ENCODE assay signal across 8 mouse cellular contexts in genomic region chr4:46506801-46507610, GRCm38 (mm10). TPM values are rescaled to one million over a fixed set of nuclear protein-coding genes. Genes with fewer than 3 reads are reported as not detected.
DNase-seq lines count a peak whose midpoint lies in the region; ATAC-seq and TF ChIP-seq lines count a peak whose summit lies in the region.

No protein-coding gene starts in this region.

- peak overlapping the region; percentile 81 for H3K9ac ChIP-seq in forebrain, embryonic 16.5 days (replicated peaks; ENCODE audit: low read depth, low read length)

- peaks cover 4% of the 10 kb centered on the region; the same call in 1 of the 2 replicates for H3K4me1 ChIP-seq in cerebellum, adult 2 months (ENCODE audit: control insufficient read depth, insufficient read depth, low read length)
- H3K4me1 ChIP-seq in forebrain, embryonic 16.5 days (replicated peaks; ENCODE audit: control insufficient read depth, insufficient read depth, low read length), result peaks cover 12% of the 10 kb centered on the region
- H3K4me1 ChIP-seq in lung, adult 2 months (ENCODE audit: control insufficient read depth, insufficient read depth, low read length), result no peaks in the 10 kb centered on the region

- ATAC-seq in forebrain, embryonic 16.5 days, result peak; percentile 95
- peak; percentile 87 for ATAC-seq in neutrophil, adult 5-6 weeks (ENCODE audit: extremely low read depth, insufficient number of reproducible peaks, low FRiP score, poor library complexity, severe bottlenecking)

- peak; percentile 66 for TF ChIP-seq POLR2A in cerebellum, adult 2 months (IDR thresholded peaks at IDR 0.05; ENCODE audit: borderline replicate concordance, insufficient read depth, low read length)
- TF ChIP-seq POLR2A in lung, adult 2 months (IDR thresholded peaks at IDR 0.05; ENCODE audit: borderline replicate concordance, extremely low read depth, low read depth, low read length), result peak; percentile 71; the same call in 1 of the 2 replicates

- peaks cover 8% of the 10 kb centered on the region for H3K36me3 ChIP-seq in forebrain, embryonic 16.5 days (ENCODE audit: control insufficient read depth, insufficient read depth)

- TF ChIP-seq CTCF in cerebellum, adult 2 months (IDR thresholded peaks at IDR 0.05; ENCODE audit: borderline replicate concordance, insufficient read depth, low read depth, low read length), result no peak
- no peak for TF ChIP-seq CTCF in layer of hippocampus, adult 2 months (conservative IDR thresholded peaks at IDR 0.05)
- no peak for TF ChIP-seq CTCF in lung, adult 2 months (IDR thresholded peaks at IDR 0.05; ENCODE audit: insufficient read depth, low read length)

- H3K27me3 ChIP-seq in cerebellum, adult 2 months (ENCODE audit: control insufficient read depth, insufficient read depth, low read length), result no peaks in the 10 kb centered on the region
- no peaks in the 10 kb centered on the region for H3K27me3 ChIP-seq in forebrain, embryonic 16.5 days (replicated peaks; ENCODE audit: control insufficient read depth, insufficient read depth, low read length)

- H3K9me3 ChIP-seq in forebrain, embryonic 16.5 days (ENCODE audit: control insufficient read depth, low read length), result no peaks in the 10 kb centered on the region

- H3K4me3 ChIP-seq in cerebellum, adult 2 months (replicated peaks; ENCODE audit: insufficient read depth, low read depth, low read length), result peak overlapping the region; percentile 55
- H3K4me3 ChIP-seq in forebrain, embryonic 16.5 days (replicated peaks; ENCODE audit: low read length), result peak overlapping the region; percentile 65
- peak overlapping the region; percentile 64 for H3K4me3 ChIP-seq in layer of hippocampus, adult 2 months
- peak overlapping the region; percentile 88 for H3K4me3 ChIP-seq in lung, adult 2 months (replicated peaks; ENCODE audit: extremely low read depth, low read depth, low read length)

- 1% methylated on average over 94 of the region's 94 CpGs for WGBS in cerebellum, adult 2 months
- WGBS in forebrain, embryonic 16.5 days, result under 1% methylated on average over 76 of the region's 94 CpGs
- 2% methylated on average over 85 of the region's 94 CpGs for WGBS in lung, adult 2 months

- DNase-seq in MEL-GATA-1-ER (ENCODE audit: extremely low read depth, low read depth), result peak; percentile 66
- DNase-seq in cerebellum, adult 2 months, result peak; percentile 89 to 91
- peak; percentile 96 to 97 for DNase-seq in heart, postnatal 36 days
- DNase-seq in layer of hippocampus, adult 2 months (ENCODE audit: low spot score in 2 of 2), result peak; percentile 94 to 96
- peak; percentile 95 for DNase-seq in lung, adult 2 months
- peak; percentile 96 for DNase-seq in testis, postnatal 14 days (ENCODE audit: low spot score)

- intact Hi-C loops in heart, postnatal 36 days (cut with DNase I), result loop anchor here (5.0 kb wide), 1 partner anchor 115 kb away; no protein-coding TSS in a partner anchor

- H3K27ac ChIP-seq in cerebellum, adult 2 months (ENCODE audit: insufficient read depth, low read length), result no peak overlapping the region
- H3K27ac ChIP-seq in forebrain, embryonic 16.5 days (ENCODE audit: low read length), result peak overlapping the region; percentile 83
- H3K27ac ChIP-seq in layer of hippocampus, adult 2 months, result peak overlapping the region; percentile 95

- peak overlapping the region; percentile 83 for H3K4me2 ChIP-seq in forebrain, embryonic 16.5 days (ENCODE audit: low read length)

RNA-seq across cellular contexts. Expression of gene Nans, which starts 18.0 kb away (rescaled TPM):
- polyA plus RNA-seq in cerebellum, adult 2 months (2012; rRNA removed), result 29.0 and 30.3 TPM in 2 replicates
- 81.1 and 85.5 TPM in 2 replicates for polyA plus RNA-seq in forebrain, embryonic 16.5 days (2015; fragmentation: Nextera tagmentation; extraction: Ambion mirVana)
- 10 to 100 TPM; 15.4 to 17.0 TPM for total RNA-seq in heart, postnatal 36 days (2021)
- total RNA-seq in layer of hippocampus, adult 2 months (2021), result 10 to 100 TPM; 17.5 to 20.1 TPM
- 20.1 and 21.6 TPM in 2 replicates for polyA plus RNA-seq in lung, adult 2 months (2012; rRNA removed)
- total RNA-seq in neutrophil, adult 5-6 weeks (2017), result 19.1 and 20.1 TPM in 2 replicates

RNA-seq across cellular contexts. Expression of gene Trim14, which starts 28.9 kb away (rescaled TPM):
- polyA plus RNA-seq in cerebellum, adult 2 months (2012; rRNA removed), result 0.69 and 1.1 TPM in 2 replicates
- polyA plus RNA-seq in forebrain, embryonic 16.5 days (2015; fragmentation: Nextera tagmentation; extraction: Ambion mirVana), result 0.85 and 1.4 TPM in 2 replicates
- 1 to 10 TPM; 3.1 to 4.1 TPM for total RNA-seq in heart, postnatal 36 days (2021)
- 1 to 10 TPM in 1 of 2 experiments, under 1 TPM in 1; 0.93 to 1.2 TPM for total RNA-seq in layer of hippocampus, adult 2 months (2021)
- 14.6 and 24.7 TPM in 2 replicates for polyA plus RNA-seq in lung, adult 2 months (2012; rRNA removed)
- 64.6 and 79.0 TPM in 2 replicates for total RNA-seq in neutrophil, adult 5-6 weeks (2017)

RNA-seq across cellular contexts. Expression of gene Anp32b, which starts 56.3 kb away (rescaled TPM):
- polyA plus RNA-seq in cerebellum, adult 2 months (2012; rRNA removed), result 44.9 and 51.8 TPM in 2 replicates
- 105 and 114 TPM in 2 replicates for polyA plus RNA-seq in forebrain, embryonic 16.5 days (2015; fragmentation: Nextera tagmentation; extraction: Ambion mirVana)
- total RNA-seq in heart, postnatal 36 days (2021), result 10 to 100 TPM; 56.6 to 60.9 TPM
- 10 to 100 TPM; 54.4 to 56.5 TPM for total RNA-seq in layer of hippocampus, adult 2 months (2021)
- 14.4 and 19.2 TPM in 2 replicates for polyA plus RNA-seq in lung, adult 2 months (2012; rRNA removed)
- total RNA-seq in neutrophil, adult 5-6 weeks (2017), result 43.2 and 45.9 TPM in 2 replicates

Comparison
In these comparisons a context has a peak if more than half of its experiments do, and no peak if none do; other contexts are left out.
1. RNA of gene Trim14, which starts 28.9 kb away (total RNA-seq): 64.6 to 79.0 TPM in neutrophil, adult 5-6 weeks; 3.1 to 4.1 TPM in heart, postnatal 36 days and 0.93 to 1.2 TPM in layer of hippocampus, adult 2 months; every median in the first group is over 10 times any median in the second.
2. Peak in every context shown above with its lines, with median percentiles within 50 percentile points of each other: DNase-seq and H3K4me3 ChIP-seq.